Mouse (Mus musculus) kidney, postnatal 36 days (tissue): Measurements from ENCODE around the gene Slc29a2.
"Not testable (repeated sequence)": the region's sequence is repeated elsewhere in the genome, so short reads cannot be mapped to it uniquely, and the experiment has no call there.

Experiments used
- DNase-seq, 2 experiments: peaks; one replicate each; pipeline ENCODE4 v3.0.0; 2021 to 2022; ENCODE audit warnings: mixed read lengths in 2 of 2

Slc29a2 gene

GRCm38 (mm10) chr19:5023621-5024479 is at the start of gene Slc29a2:
Gene Slc29a2 (plus strand): TSS chr19:5023860.
- peak; percentile 95 to 96 for DNase-seq

GRCm38 (mm10) chr19:4981767-4982166 is 41.9 kb upstream of the Slc29a2 start:
- peak; percentile 36 to 60 for DNase-seq

- DNase-seq, result peak; percentile 81 to 97
Observed at GRCm38 (mm10) chr19:4989013-4989412, 34.6 kb upstream of the Slc29a2 start.

GRCm38 (mm10) chr19:4989434-4990255 is 34.0 kb upstream of the Slc29a2 start:
- no peak for DNase-seq

- no peak for DNase-seq
Observed at GRCm38 (mm10) chr19:4990256-4990625, 33.4 kb upstream of the Slc29a2 start, which contains the start of gene Npas4. Gene Npas4 (minus strand): TSS chr19:4990316.

- DNase-seq, result no peak
Observed at GRCm38 (mm10) chr19:4990716-4991115, 32.9 kb upstream of the Slc29a2 start.

GRCm38 (mm10) chr19:4992371-4992770 is 31.3 kb upstream of the Slc29a2 start:
- DNase-seq, result peak in 1 of 2 experiments; percentile 7

GRCm38 (mm10) chr19:4992904-4993303 is 30.8 kb upstream of the Slc29a2 start:
- peak; percentile 11 to 28 for DNase-seq

- DNase-seq, result no peak
Observed at GRCm38 (mm10) chr19:4994043-4994442, 29.6 kb upstream of the Slc29a2 start.

- no peak for DNase-seq
Observed at GRCm38 (mm10) chr19:4999445-5000140, 24.1 kb upstream of the Slc29a2 start.

- peak; percentile 57 to 83 for DNase-seq
Observed at GRCm38 (mm10) chr19:5001666-5002406, 21.8 kb upstream of the Slc29a2 start.

GRCm38 (mm10) chr19:5003644-5004043 is 20.0 kb upstream of the Slc29a2 start:
- not testable (repeated sequence) for DNase-seq

- DNase-seq, result no peak
Observed at GRCm38 (mm10) chr19:5004925-5005324, 18.7 kb upstream of the Slc29a2 start.

- DNase-seq, result no peak
Observed at GRCm38 (mm10) chr19:5013138-5013537, 10.5 kb upstream of the Slc29a2 start.

GRCm38 (mm10) chr19:5014961-5015398 is 8.7 kb upstream of the Slc29a2 start:
- DNase-seq, result peak; percentile 28 to 75

- DNase-seq, result peak; percentile 66 to 71
Observed at GRCm38 (mm10) chr19:5016221-5016742, 7.4 kb upstream of the Slc29a2 start.

GRCm38 (mm10) chr19:5016782-5017181 is 6.9 kb upstream of the Slc29a2 start:
- DNase-seq, result peak; percentile 75 to 88

GRCm38 (mm10) chr19:5017611-5018010 is 6.0 kb upstream of the Slc29a2 start:
- no peak for DNase-seq

GRCm38 (mm10) chr19:5018191-5018590 is 5.5 kb upstream of the Slc29a2 start:
- DNase-seq, result no peak

- no peak for DNase-seq
Observed at GRCm38 (mm10) chr19:5021416-5021815, 2.2 kb upstream of the Slc29a2 start.

GRCm38 (mm10) chr19:5026111-5026510 is 2.5 kb downstream of the Slc29a2 start:
- no peak for DNase-seq

- no peak for DNase-seq
Observed at GRCm38 (mm10) chr19:5032686-5033085, 9.0 kb downstream of the Slc29a2 start.
